Mouse (Mus musculus) adrenal gland, postnatal 36 days (tissue): ENCODE results near the gene Gm6020. TPM values are rescaled to one million over a fixed set of nuclear protein-coding genes. Genes with fewer than 3 reads are reported as not detected.

Source experiments
- total RNA-seq, 2 experiments: library from RNA; stranded (reverse); gene quantifications; 2 replicates each; pipeline ENCODE4 v1.2.3; 2021

The Gm6020 gene
- total RNA-seq, 2 experiments from 2014 or later, result not detected

Other genes with a start within 250 kb of the Gm6020 start
- gene Zfp950, start 43.0 kb upstream of the Gm6020 start, total RNA-seq, result 10 to 100 TPM; 40.2 to 41.2 TPM
- gene Gm7102, start 7.6 kb upstream of the Gm6020 start, total RNA-seq, result not detected
- gene Csf2ra, start 44.5 kb downstream of the Gm6020 start, total RNA-seq, result 10 to 100 TPM; 21.2 to 38.3 TPM
- gene Gm21060, start 113.2 kb downstream of the Gm6020 start, total RNA-seq, result not detected